Mouse (Mus musculus) E14TG2a.4 (cell line): Measurements from ENCODE around the gene Ccl5.

Experiments
- H3K27me3 ChIP-seq: 2 replicates; pipeline ENCODE4 v1.6.1; 2014; ENCODE audit warnings: low read length, control low read depth; ENCODE audit not compliant: insufficient read depth
- H3K36me3 ChIP-seq: 2 replicates; pipeline ENCODE4 v1.6.1; 2014; ENCODE audit warnings: low read length, control low read depth; ENCODE audit not compliant: insufficient read depth
- H3K4me1 ChIP-seq: replicated peaks from 2 replicates; pipeline ENCODE4 v1.6.1; 2014; ENCODE audit warnings: low read depth, low read length, control low read depth
- H3K4me3 ChIP-seq: replicated peaks from 2 replicates; pipeline ENCODE4 v1.5.1; 2014; ENCODE audit warnings: mild to moderate bottlenecking, low read length
- H3K9me3 ChIP-seq: 2 replicates; pipeline ENCODE4 v1.6.1; 2014; ENCODE audit warnings: low read length, control low read depth
- CTCF ChIP-seq: conservative IDR thresholded peaks from 2 replicates; pipeline ENCODE4 v1.5.1; 2014; ENCODE audit warnings: low read length
- NANOG ChIP-seq: IDR thresholded peaks from 2 replicates; pipeline ENCODE4 v1.6.1; 2014; ENCODE audit warnings: borderline replicate concordance, low read length, mixed read lengths
- POU5F1 ChIP-seq: IDR thresholded peaks from 2 replicates; pipeline ENCODE4 v1.6.1; 2014; ENCODE audit warnings: low read length, borderline replicate concordance

The Ccl5 gene

DNA sequence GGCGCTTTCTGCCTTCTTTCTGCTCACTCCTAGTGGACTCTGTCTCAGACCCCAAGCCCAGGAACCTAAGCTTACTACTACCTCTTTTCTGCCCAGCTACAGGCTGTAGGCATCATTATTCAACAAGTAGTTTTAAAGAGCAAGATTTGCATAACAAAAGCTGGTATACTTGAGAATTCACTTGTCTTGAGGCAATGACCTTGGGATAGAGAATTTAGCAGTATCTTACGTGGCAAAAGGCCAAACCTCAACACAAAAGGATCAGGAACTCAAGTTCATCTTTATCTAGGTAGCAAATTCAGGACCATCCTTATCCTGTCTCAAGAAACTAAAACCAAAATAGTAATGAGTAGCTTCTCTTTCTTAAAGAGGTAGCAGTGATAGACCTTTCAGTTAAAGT, 34.7 kb downstream of the Ccl5 start:
- Histone ChIP-seq H3K4me3 (0 out of 2 replicates have a peak overlapping the region, but pooled peaks have one; percentile 18), H3K4me1 (peaks cover 47% of the 10 kb centered on the region), H3K27me3 (no peaks in the 10 kb centered on the region), H3K36me3 (peaks cover 64% of the 10 kb centered on the region), H3K9me3 (no peaks in the 10 kb centered on the region)
- TF ChIP-seq NANOG, result peak; percentile 81
- peak; percentile 95 for TF ChIP-seq POU5F1
- no peak for TF ChIP-seq CTCF

DNA sequence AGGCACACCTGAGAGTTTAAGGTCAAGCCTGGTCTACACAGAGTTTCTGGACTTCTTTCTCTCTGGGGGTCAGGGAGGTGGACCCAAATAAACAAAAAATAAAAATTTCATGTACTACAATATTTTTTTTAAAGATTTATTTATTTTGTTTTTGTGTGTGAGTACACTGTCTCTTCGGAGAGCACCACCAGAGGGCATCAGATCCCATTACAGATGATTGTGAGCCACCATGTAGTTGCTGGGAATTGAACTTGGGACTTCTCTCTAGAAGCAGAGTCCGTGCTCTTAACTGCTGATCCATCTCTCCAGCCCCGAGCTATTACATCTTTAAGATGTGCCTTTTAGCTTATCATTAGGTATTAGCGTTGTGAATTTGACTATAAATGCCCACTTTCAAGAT, 38.8 kb downstream of the Ccl5 start:
- Histone ChIP-seq H3K36me3 (peaks cover 58% of the 10 kb centered on the region), H3K9me3 (no peaks in the 10 kb centered on the region), H3K4me1 (peaks cover 43% of the 10 kb centered on the region), H3K27me3 (no peaks in the 10 kb centered on the region), H3K4me3 (no peak overlapping the region)
- no peak for TF ChIP-seq NANOG
- TF ChIP-seq POU5F1, result no peak
- peak; percentile 25; the same call in 1 of the 2 replicates for TF ChIP-seq CTCF
